Mouse (Mus musculus) liver (tissue): ENCODE data around the gene Ifnz.
A peak's percentile ranks its signal among the peaks of the same experiment; 100 is the strongest.
"Not testable (repeated sequence)": the region's sequence is repeated elsewhere in the genome, so short reads cannot be mapped to it uniquely, and the experiment has no call there.

ENCODE experiments used
- DNase-seq: peaks from one replicate; pipeline ENCODE4 v3.0.0-alpha.2; 2020; ENCODE audit warnings: mixed read lengths

The Ifnz gene

DNA sequence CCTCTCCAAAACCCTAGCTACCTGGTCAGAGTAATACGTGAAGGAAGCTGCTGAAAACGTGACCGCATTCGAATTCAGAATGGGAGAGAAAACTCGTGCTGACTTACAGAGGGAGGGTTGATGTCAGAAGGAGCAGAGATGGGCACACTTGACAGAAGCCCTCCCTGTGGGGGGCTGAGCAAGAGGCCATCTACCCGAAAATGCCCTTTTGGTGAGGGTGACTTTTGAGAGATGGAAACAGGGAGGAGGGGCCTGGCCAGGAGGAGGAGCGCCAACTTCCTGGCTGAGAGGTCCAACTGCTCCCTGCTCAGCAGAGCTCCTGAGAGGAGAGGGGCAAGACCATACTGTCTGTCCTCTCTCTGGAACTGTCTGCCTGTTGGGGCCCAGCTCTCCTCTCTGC lies at the start of gene Ifnz:
Ifnz (plus strand) TSS at position 301 of the 400 bp plus-strand sequence.
- DNase-seq: not testable (repeated sequence)

- DNase-seq: peak; percentile 78
Observed at GRCm38 (mm10) chr4:88738480-88738879, 43.5 kb upstream of the Ifnz start.

DNA sequence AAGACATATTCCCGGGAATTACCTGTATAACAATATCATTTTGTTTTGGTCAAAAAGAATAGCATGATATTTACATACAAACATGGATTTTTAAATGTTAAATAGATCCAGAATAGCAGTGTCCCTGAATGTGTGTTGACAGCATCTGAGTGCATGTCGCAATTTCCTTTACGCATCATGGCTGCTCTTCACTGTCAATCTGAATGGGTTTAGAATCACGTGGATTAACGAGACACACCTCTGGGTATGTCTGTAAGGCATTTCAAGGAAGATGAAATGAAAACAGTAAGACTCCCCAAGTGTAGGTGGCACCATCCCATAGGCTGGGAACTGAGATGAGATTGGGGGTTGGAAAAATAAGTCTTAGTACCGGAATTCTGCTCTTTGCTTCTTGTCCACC lies 42.9 kb upstream of the Ifnz start:
- DNase-seq: no peak

GRCm38 (mm10) chr4:88741426-88741825 lies 40.5 kb upstream of the Ifnz start:
- no peak for DNase-seq

GRCm38 (mm10) chr4:88742771-88743371 lies 39.1 kb upstream of the Ifnz start:
- no peak for DNase-seq

DNA sequence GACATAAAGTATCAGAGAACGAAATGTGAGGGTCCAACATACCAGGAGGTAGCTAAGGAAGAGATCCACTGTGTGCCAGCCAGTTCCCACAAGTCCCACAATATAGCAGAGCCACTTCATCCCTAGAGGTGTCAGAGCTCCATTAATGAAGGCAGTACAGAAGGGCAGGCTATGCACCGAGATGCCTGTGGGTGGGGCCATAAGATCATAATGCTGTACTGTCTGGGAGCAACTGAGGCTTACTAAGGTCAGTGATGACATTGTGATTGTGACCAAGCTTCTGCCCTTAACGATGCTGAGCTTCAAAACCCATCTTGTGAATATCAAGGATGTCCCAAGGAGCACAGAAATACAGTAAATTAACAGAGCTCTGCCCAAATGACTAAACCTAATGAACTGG lies 37.7 kb upstream of the Ifnz start:
- no peak for DNase-seq

- no peak for DNase-seq
Observed at GRCm38 (mm10) chr4:88749926-88750325, 32.0 kb upstream of the Ifnz start.

GRCm38 (mm10) chr4:88754818-88755340 lies 27.1 kb upstream of the Ifnz start, which contains the start of gene Gm13271:
Gene Gm13271 (plus strand): TSS chr4:88754868.
- DNase-seq: not testable (repeated sequence)

GRCm38 (mm10) chr4:88756581-88757513 lies 25.1 kb upstream of the Ifnz start:
- not testable (repeated sequence) for DNase-seq

DNA sequence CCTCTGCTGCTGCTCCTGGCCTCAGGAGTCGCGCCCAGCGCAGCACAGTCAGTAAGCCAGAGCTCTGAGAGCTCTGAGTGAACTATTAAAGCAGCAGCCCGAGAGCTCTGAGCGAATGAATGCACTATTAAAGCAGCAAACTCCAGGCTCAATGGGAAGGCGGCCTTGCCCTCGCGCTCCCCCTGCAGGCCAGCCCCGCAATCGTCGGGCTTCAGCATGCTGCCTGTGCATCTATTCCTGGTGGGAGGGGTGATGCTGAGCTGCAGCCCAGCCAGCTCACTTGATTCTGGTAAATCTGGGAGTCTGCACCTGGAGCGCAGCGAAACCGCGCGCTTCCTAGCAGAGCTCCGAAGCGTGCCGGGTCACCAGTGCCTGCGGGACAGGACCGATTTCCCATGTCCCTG lies 24.3 kb upstream of the Ifnz start:
- DNase-seq: peak; percentile 78

- not testable (repeated sequence) for DNase-seq
Observed at GRCm38 (mm10) chr4:88758751-88759150, 23.2 kb upstream of the Ifnz start.

DNA sequence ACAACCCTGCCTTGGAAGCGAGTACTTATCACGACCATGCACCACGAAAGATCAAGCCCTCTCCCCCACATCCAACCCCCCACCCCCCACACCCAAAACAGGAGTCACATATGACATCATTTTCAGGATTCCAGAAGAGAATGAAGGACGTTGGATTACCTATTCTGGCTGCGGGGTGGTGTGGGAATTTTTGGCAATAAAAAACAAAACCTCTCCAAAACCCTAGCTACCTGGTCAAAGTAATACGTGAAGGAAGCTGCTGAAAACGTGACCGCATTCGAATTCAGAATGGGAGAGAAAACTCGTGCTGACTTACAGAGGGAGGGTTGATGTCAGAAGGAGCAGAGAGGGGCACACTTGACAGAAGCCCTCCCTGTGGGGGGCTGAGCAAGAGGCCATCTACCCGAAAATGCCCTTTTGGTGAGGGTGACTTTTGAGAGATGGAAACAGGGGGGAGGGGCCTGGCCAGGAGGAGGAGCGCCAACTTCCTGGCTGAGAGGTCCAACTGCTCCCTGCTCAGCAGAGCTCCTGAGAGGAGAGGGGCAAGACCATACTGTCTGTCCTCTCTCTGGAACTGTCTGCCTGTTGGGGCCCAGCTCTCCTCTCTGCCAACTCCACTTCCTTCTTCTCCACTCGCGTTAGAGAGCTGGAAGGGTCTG lies 22.2 kb upstream of the Ifnz start, which contains the start of gene Gm13283:
Gm13283 (plus strand) TSS at position 510 of the 659 bp plus-strand sequence.
- not testable (repeated sequence) for DNase-seq

DNA sequence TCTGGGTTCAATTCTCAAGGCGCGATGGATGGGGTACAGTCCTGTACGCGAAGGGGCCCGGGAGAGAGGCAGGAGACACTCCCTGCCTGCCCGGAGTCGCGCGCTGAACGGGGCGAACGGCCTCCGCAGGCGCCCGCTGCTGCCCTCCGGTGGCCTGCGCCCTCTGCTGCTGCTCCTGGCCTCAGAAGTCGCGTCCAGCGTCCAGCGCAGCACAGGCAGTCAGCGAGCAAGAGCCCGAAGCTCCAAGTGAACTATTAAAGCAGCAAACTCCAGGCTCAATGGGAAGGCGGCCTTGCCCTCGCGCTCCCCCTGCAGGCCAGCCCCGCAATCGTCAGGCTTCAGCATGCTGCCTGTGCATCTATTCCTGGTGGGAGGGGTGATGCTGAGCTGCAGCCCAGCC lies 21.5 kb upstream of the Ifnz start:
- peak; percentile 80 for DNase-seq

DNA sequence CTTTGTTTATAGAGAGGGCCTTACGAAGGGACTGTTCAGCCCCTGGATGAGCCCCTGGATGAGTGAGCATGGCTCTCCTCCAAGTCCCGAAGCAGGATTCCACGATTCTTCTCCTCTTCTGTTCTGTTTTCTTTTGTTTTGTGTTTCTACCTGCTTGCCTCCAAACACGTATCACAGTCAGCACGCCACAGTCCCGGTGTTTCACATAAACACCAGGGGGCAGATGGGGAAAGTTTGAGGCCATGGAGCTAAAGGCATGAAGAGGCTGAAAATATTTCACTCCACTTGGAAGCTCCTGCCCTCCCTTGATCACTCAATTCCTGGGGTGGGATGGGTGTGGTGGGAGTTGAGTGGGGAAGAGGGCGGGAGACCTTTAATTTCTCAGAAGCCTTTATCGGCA lies 20.2 kb upstream of the Ifnz start:
- not testable (repeated sequence) for DNase-seq

DNA sequence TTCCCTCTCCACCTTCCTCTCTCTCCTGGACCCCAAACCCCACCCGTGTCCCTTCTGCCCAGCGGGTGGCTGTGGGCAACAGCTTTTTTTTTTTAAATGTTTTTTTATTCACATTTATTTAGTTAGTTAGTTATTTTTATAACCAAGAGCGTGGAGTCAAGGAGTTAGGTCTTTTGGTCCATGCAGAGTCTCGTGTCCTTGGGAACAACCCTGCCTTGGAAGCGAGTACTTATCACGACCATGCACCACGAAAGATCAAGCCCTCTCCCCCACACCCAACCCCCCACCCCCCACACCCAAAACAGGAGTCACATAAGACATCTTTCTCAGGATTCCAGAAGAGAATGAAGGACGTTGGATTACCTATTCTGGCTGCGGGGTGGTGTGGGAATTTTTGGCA lies 19.6 kb upstream of the Ifnz start:
- DNase-seq: not testable (repeated sequence)

DNA sequence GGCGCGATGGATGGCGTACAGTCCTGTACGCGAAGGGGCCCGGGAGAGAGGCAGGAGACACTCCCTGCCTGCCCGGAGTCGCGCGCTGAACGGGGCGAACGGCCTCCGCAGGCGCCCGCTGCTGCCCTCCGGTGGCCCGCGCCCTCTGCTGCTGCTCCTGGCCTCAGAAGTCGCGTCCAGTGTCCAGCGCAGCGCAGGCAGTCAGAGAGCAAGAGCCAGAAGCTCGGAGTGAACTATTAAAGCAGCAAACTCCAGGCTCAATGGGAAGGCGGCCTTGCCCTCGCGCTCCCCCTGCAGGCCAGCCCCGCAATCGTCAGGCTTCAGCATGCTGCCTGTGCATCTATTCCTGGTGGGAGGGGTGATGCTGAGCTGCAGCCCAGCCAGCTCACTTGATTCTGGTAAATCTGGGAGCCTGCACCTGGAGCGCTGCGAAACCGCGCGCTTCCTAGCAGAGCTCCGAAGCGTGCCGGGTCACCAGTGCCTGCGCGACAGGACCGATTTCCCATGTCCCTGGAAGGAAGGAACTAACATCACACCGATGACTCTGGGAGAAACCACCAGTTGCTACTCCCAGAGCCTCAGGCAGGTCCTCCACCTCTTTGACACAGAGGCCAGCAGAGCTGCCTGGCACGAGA lies 18.4 kb upstream of the Ifnz start:
- peak; percentile 69 for DNase-seq

DNA sequence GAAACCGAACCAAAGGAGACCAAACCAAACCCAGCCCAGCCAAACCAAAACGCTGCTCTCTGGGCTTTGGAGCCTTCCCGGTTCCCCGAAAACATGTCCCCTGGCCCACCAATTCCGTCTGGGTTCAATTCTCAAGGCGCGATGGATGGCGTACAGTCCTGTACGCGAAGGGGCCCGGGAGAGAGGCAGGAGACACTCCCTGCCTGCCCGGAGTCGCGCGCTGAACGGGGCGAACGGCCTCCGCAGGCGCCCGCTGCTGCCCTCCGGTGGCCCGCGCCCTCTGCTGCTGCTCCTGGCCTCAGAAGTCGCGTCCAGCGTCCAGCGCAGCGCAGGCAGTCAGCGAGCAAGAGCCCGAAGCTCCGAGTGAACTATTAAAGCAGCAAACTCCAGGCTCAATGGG lies 8.4 kb upstream of the Ifnz start, which contains the start of gene Gm13290:
Gm13290 (plus strand) TSS at position 301 of the 400 bp plus-strand sequence.
- DNase-seq: not testable (repeated sequence)

- DNase-seq: not testable (repeated sequence)
Observed at GRCm38 (mm10) chr4:88776622-88777021, 5.3 kb upstream of the Ifnz start, which contains the start of gene Gm13289. Gene Gm13289 (plus strand): TSS chr4:88776922.

DNA sequence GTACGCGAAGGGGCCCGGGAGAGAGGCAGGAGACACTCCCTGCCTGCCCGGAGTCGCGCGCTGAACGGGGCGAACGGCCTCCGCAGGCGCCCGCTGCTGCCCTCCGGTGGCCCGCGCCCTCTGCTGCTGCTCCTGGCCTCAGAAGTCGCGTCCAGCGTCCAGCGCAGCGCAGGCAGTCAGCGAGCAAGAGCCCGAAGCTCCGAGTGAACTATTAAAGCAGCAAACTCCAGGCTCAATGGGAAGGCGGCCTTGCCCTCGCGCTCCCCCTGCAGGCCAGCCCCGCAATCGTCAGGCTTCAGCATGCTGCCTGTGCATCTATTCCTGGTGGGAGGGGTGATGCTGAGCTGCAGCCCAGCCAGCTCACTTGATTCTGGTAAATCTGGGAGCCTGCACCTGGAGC lies 2.4 kb upstream of the Ifnz start, which contains the start of gene Gm13272:
Gm13272 (plus strand) TSS at position 301 of the 400 bp plus-strand sequence.
- not testable (repeated sequence) for DNase-seq

DNA sequence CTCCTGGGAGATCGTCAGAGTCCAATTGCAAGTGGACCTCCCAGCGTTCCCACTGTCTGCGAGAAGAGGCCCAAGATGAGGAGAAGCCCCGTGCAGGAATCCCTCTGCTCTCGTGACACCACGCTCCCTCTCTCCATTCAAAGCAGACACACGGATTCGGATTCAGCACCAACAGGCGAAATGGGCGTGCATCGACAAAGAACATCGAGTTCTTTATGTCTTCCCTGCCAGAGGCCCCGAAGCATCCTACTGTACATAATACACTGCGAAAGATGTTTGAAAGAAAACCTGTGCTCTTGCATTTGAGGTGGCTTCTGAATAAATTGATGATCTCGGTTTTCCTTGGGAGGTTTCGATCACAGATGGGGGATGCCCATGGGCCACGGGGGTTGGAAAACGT lies 1.6 kb upstream of the Ifnz start:
- DNase-seq: not testable (repeated sequence)

- DNase-seq: not testable (repeated sequence)
Observed at GRCm38 (mm10) chr4:88782335-88782734, 404 bp downstream of the Ifnz start.

- DNase-seq: not testable (repeated sequence)
Observed at GRCm38 (mm10) chr4:88785409-88785808, 3.5 kb downstream of the Ifnz start, which contains the start of gene Gm13276. Gene Gm13276 (plus strand): TSS chr4:88785709.
